Mouse (Mus musculus) cerebellum, adult 2 months (tissue): ENCODE measurements around the gene Vill.

Source experiments
- CTCF ChIP-seq: fragments of 200-500 bp; IDR thresholded peaks from 2 replicates; pipeline ENCODE4 v1.5.1; 2011; ENCODE audit warnings: low read depth, mild to moderate bottlenecking, control low read depth, low read length, moderate library complexity, borderline replicate concordance; ENCODE audit not compliant: insufficient read depth
- POLR2A ChIP-seq: fragments of 200-500 bp; IDR thresholded peaks from 2 replicates; pipeline ENCODE4 v1.6.1; 2011; ENCODE audit warnings: low read length, control low read depth, borderline replicate concordance; ENCODE audit not compliant: insufficient read depth

GRCm38 (mm10) chr9:119003990-119004702 lies 48.4 kb upstream of the Vill start:
- TF ChIP-seq POLR2A (no peak), CTCF (no peak)
